Mouse (Mus musculus) hindbrain, embryonic 15.5 days (tissue): ENCODE data around the gene Cmah. TPM values are rescaled to one million over a fixed set of nuclear protein-coding genes. Genes with fewer than 3 reads are reported as not detected.

Experiments used
- ATAC-seq: fragments of 200-750 bp; cut with Nextera tagmentation; 2 replicates; pipeline ENCODE4 v1.8.0; 2017; ENCODE audit warnings: low read depth, moderate number of reproducible peaks, moderate TSS enrichment; ENCODE audit not compliant: low FRiP score
- H3K27ac ChIP-seq: fragments of 300-500 bp; sonication (generic); replicated peaks from 2 replicates; pipeline ENCODE4 v1.5.1; 2015; ENCODE audit warnings: mild to moderate bottlenecking, inconsistent platforms
- H3K27me3 ChIP-seq: fragments of 300-500 bp; sonication (generic); 2 replicates; pipeline ENCODE4 v1.6.1; 2015; ENCODE audit warnings: control low read depth, inconsistent platforms
- H3K36me3 ChIP-seq: fragments of 300-500 bp; sonication (generic); 2 replicates; pipeline ENCODE4 v1.6.1; 2015; ENCODE audit warnings: control low read depth, inconsistent platforms
- H3K4me1 ChIP-seq: fragments of 300-500 bp; sonication (generic); replicated peaks from 2 replicates; pipeline ENCODE4 v1.6.1; 2015; ENCODE audit warnings: control low read depth, inconsistent platforms
- H3K4me2 ChIP-seq: fragments of 300-500 bp; sonication (generic); 2 replicates; pipeline ENCODE4 v1.6.1; 2015; ENCODE audit warnings: moderate library complexity, mild to moderate bottlenecking, inconsistent platforms
- H3K4me3 ChIP-seq: fragments of 300-500 bp; sonication (generic); 2 replicates; pipeline ENCODE4 v1.5.1; 2015; ENCODE audit warnings: mild to moderate bottlenecking, inconsistent platforms
- H3K9ac ChIP-seq: fragments of 300-500 bp; sonication (generic); 2 replicates; pipeline ENCODE4 v1.6.1; 2015; ENCODE audit warnings: inconsistent platforms
- H3K9me3 ChIP-seq: fragments of 300-500 bp; sonication (generic); 2 replicates; pipeline ENCODE4 v1.6.1; 2016; ENCODE audit warnings: control low read depth, inconsistent platforms
- WGBS: fragments of 180-500 bp; shearing (Covaris S2); methylation state at CpG from one replicate; pipeline ENCODE4 v1.1.7; 2015; 5-methylcytosine and 5-hydroxymethylcytosine counted together
- polyA plus RNA-seq: library from polyadenylated mRNA; unstranded; fragments of >200 nt; fragmentation: Nextera tagmentation; extraction: Ambion mirVana; gene quantifications from 2 replicates; pipeline ENCODE4 v1.2.1, GENCODE M21; 2015

Cmah gene
- polyA plus RNA-seq, 1 experiment from 2014 or later, result 0.18 TPM

DNA sequence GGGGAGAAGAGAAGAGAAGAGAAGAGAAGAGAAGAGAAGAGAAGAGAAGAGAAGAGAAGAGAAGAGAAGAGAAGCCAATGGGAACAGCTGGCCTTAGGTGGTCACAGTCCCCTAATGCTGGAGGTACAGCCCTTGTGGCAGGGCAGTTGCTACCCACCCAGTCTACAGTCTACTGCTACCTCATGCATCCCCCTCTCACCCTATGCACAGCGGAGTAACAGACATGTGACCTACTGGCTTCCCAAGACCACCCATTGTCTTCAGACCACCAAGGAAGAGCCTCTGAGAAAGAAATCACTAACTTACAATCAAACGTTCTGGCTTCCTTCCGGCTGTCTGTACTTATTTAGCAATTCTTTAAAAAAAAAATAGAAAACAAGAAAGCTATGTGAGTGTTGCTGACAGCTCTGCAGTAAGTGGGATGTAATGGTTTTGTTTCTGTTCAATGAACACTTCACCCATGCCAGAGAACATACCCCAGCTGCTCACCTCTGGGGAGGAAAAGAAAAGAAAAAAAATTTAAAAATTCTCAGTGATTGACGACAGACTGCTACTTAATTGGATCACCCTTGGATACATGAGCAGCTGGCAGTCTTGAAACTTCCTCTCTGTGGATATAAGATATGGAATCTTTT lies 196.5 kb downstream of the Cmah start:
- no peak overlapping the region for H3K9ac ChIP-seq
- H3K4me2 ChIP-seq, result no peak overlapping the region
- no peaks in the 10 kb centered on the region for H3K36me3 ChIP-seq
- peaks cover 29% of the 10 kb centered on the region for H3K4me1 ChIP-seq
- H3K9me3 ChIP-seq, result no peaks in the 10 kb centered on the region
- ATAC-seq, result no peak
- H3K27me3 ChIP-seq, result no peaks in the 10 kb centered on the region
- H3K4me3 ChIP-seq, result no peak overlapping the region
- WGBS, result 62% methylated on average over 4 of the region's 4 CpGs
- no peak overlapping the region for H3K27ac ChIP-seq

DNA sequence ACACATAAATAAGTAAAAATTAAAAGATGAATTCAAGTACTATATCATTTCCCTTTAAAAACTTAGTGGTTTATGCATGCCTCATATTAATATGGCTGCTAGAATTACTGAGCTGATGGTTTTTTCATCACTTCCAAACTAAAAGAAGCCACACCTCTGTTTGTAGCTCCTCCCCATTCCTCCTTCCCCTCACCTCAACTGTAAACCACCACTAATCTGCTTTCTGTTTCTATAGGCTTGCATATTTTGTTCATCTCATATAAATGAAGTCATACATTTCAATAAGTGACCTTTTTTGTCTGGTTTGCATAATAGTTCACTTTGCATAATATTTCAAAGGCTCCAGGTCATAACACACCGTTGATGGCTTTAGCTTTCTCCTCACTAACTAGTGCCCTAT lies 197.3 kb downstream of the Cmah start:
- H3K4me2 ChIP-seq, result no peak overlapping the region
- no peaks in the 10 kb centered on the region for H3K27me3 ChIP-seq
- H3K36me3 ChIP-seq, result no peaks in the 10 kb centered on the region
- WGBS, result 53% methylated on average over 1 of the region's 1 CpGs
- ATAC-seq, result no peak
- peaks cover 29% of the 10 kb centered on the region for H3K4me1 ChIP-seq
- no peak overlapping the region for H3K4me3 ChIP-seq
- H3K9ac ChIP-seq, result no peak overlapping the region
- no peaks in the 10 kb centered on the region for H3K9me3 ChIP-seq
- H3K27ac ChIP-seq, result no peak overlapping the region

DNA sequence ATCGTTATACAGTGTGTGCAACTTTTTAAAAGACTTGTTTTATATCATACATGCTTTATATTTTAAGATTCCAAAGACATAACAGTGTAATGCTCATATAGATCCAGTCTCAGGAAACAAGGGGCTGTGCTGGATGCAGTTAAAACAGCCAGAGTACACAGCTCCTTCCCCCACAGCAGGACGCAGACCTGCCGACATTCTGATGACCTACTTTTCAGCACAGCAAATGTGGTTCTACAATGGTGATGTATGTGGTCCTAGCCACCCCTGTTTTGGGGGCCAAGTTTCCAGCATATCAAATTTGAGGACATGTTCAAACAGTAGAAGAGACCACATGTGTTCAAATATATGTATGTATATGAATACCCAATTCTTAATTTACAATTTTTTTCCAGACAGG lies 198.3 kb downstream of the Cmah start:
- Histone ChIP-seq H3K36me3 (no peaks in the 10 kb centered on the region), H3K4me2 (no peak overlapping the region), H3K4me1 (peaks cover 24% of the 10 kb centered on the region), H3K9ac (no peak overlapping the region), H3K9me3 (no peaks in the 10 kb centered on the region), H3K4me3 (no peak overlapping the region), H3K27ac (no peak overlapping the region), H3K27me3 (no peaks in the 10 kb centered on the region)
- ATAC-seq, result no peak
- 58% methylated on average over 3 of the region's 3 CpGs for WGBS

DNA sequence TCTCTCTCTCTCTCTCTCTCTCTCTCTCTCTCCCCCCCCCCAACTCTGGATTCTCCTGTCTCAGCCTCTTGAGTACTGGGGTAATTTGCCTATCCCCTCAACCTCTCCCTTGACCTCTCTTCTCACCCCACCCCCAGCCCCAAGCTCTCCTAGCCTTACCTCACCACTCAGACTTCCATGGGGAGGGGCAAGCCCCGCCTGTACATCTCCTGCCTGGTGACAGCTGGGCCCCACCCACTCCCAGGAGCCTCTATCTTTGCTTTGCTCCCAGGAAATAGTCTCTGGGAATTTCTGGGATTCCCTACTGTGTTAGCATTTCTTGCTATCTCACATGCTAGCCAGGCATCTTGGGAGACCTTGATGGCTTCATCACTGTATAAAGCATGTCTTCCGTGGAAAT lies 199.7 kb downstream of the Cmah start:
- no peak for ATAC-seq
- Histone ChIP-seq H3K27me3 (no peaks in the 10 kb centered on the region), H3K9ac (no peak overlapping the region), H3K4me1 (peaks cover 11% of the 10 kb centered on the region), H3K27ac (no peak overlapping the region), H3K36me3 (no peaks in the 10 kb centered on the region), H3K4me2 (no peak overlapping the region), H3K4me3 (no peak overlapping the region), H3K9me3 (no peaks in the 10 kb centered on the region)
- WGBS, result 71% methylated on average over 2 of the region's 2 CpGs

Other genes starting within 250 kb of the Cmah start
- 39.9 and 42.8 TPM in 2 replicates for gene Carmil1, start 46.6 kb upstream of the Cmah start, polyA plus RNA-seq